Mouse (Mus musculus) lung, postnatal 0 days (tissue): ENCODE results near the gene Cep131.

Experiments used
- CTCF ChIP-seq: IDR thresholded peaks from 2 replicates; pipeline ENCODE4 v1.5.1; 2016; ENCODE audit warnings: antibody characterized with exemption, mild to moderate bottlenecking
- EP300 ChIP-seq: IDR thresholded peaks from 2 replicates; pipeline ENCODE4 v1.6.1; 2016; ENCODE audit warnings: antibody characterized with exemption, mild to moderate bottlenecking, control low read depth

DNA sequence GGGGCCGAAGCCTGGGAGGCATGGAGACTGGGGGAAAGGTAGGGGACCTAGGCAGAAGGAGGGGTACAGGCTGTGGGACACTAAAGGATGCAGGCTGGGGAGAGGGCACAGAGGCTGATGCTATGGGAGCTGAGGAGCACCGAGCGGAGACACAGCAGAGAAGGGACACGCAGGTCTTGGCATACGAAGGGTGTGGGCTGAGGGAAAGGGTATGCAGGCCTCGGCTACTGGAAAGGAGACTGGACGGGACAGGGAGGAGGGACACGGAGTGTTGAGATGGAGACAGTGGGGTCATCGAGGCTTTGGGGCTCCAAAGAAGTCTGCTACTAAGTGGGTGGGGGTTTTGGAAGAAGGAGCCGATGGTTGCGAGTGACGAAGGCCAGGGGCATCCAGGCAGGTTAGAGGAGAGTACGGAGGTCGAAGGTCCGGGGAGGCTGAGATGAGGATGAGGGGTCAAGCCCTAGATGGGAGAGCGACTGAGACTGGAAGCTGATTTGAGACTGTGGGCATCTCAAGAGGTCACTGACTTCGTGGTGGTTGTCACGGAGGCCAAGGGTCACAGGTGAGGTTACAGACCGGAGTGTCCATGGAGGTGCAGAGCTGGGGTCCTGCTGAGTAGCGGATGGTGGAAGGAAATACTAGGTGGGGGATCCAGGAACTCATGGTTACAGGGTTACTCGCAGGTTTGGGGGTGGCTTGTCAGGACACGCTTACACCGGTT lies 38.9 kb downstream of the Cep131 start:
- TF ChIP-seq EP300 (no peak), CTCF (no peak)
